Mouse (Mus musculus): ENCODE measurements at regions not wholly inside any gene's neighbourhood (a gene's known extent, or its start where the extent isn't known, plus 50 kb on each side); places are given as distances from the start of the nearest gene placed in this dataset.
A peak's percentile ranks its signal among the peaks of the same experiment; 100 is the strongest.
"Not testable (repeated sequence)": the region's sequence is repeated elsewhere in the genome, so short reads cannot be mapped to it uniquely, and the experiment has no call there.

GRCm38 (mm10) chr3:153105591-153105990, 123.5 kb upstream of the St6galnac5 start:
- no peak overlapping the region for H3K27ac ChIP-seq (replicated peaks)
- no peak overlapping the region for H3K9ac ChIP-seq (ENCODE audit: low read length)
- ATAC-seq (ENCODE audit: low FRiP score, low TSS enrichment) (no peak), DNase-seq (ENCODE audit: low spot score) (no peak)
- no peak for TF ChIP-seq EP300 (optimal IDR thresholded peaks at IDR 0.05)
- TF ChIP-seq CTCF (IDR thresholded peaks at IDR 0.05; ENCODE audit: low read depth): no peak
- H3K4me1 ChIP-seq (replicated peaks; ENCODE audit: control insufficient read depth, insufficient read depth): no peaks in the 10 kb centered on the region
- no peak overlapping the region for H3K4me2 ChIP-seq (replicated peaks; ENCODE audit: low read depth)
- H3K4me3 ChIP-seq (ENCODE audit: low read depth, low read length): no peak overlapping the region
- no peaks in the 10 kb centered on the region for H3K27me3 ChIP-seq (ENCODE audit: control insufficient read depth, insufficient read depth, low read length)
- H3K36me3 ChIP-seq (ENCODE audit: control insufficient read depth, insufficient read depth, low read length): no peaks in the 10 kb centered on the region
- no peaks in the 10 kb centered on the region for H3K9me3 ChIP-seq (ENCODE audit: control insufficient read depth, low read length)
- 81% methylated on average over 5 of the region's 5 CpGs for WGBS

- H3K27me3 ChIP-seq (ENCODE audit: control insufficient read depth, insufficient read depth, low read length); H3K4me3 ChIP-seq (ENCODE audit: low read depth, low read length); ATAC-seq (ENCODE audit: low FRiP score, low TSS enrichment); H3K9me3 ChIP-seq (ENCODE audit: control insufficient read depth, low read length); H3K27ac ChIP-seq (replicated peaks); DNase-seq (ENCODE audit: low spot score); H3K9ac ChIP-seq (ENCODE audit: low read length); H3K4me2 ChIP-seq (replicated peaks; ENCODE audit: low read depth); H3K4me1 ChIP-seq (replicated peaks; ENCODE audit: control insufficient read depth, insufficient read depth); H3K36me3 ChIP-seq (ENCODE audit: control insufficient read depth, insufficient read depth, low read length): not testable (repeated sequence)
- 90% methylated on average over 4 of the region's 4 CpGs for WGBS
Observed at GRCm38 (mm10) chr3:153090572-153090971, 108.5 kb upstream of the St6galnac5 start.

GRCm38 (mm10) chr3:153085096-153085788, 103.2 kb upstream of the St6galnac5 start:
- Histone ChIP-seq H3K9me3 (ENCODE audit: control insufficient read depth, low read length) (no peaks in the 10 kb centered on the region), H3K27ac (replicated peaks) (no peak overlapping the region), H3K9ac (ENCODE audit: low read length) (no peak overlapping the region), H3K4me3 (ENCODE audit: low read depth, low read length) (no peak overlapping the region), H3K27me3 (ENCODE audit: control insufficient read depth, insufficient read depth, low read length) (no peaks in the 10 kb centered on the region), H3K4me1 (replicated peaks; ENCODE audit: control insufficient read depth, insufficient read depth) (peaks cover 3% of the 10 kb centered on the region; the same call in 1 of the 2 replicates), H3K4me2 (replicated peaks; ENCODE audit: low read depth) (0 out of 2 replicates have a peak overlapping the region, but pooled peaks have one; percentile 8), H3K36me3 (ENCODE audit: control insufficient read depth, insufficient read depth, low read length) (no peaks in the 10 kb centered on the region)
- TF ChIP-seq CTCF (IDR thresholded peaks at IDR 0.05; ENCODE audit: low read depth) (no peak), EP300 (optimal IDR thresholded peaks at IDR 0.05) (no peak)
- WGBS: 42% methylated on average over 17 of the region's 17 CpGs
- peak; percentile 16 for DNase-seq (ENCODE audit: low spot score)
- ATAC-seq (ENCODE audit: low FRiP score, low TSS enrichment): no peak

GRCm38 (mm10) chr3:153084226-153085095, 102.4 kb upstream of the St6galnac5 start:
- Histone ChIP-seq H3K4me3 (ENCODE audit: low read depth, low read length) (no peak overlapping the region), H3K9me3 (ENCODE audit: control insufficient read depth, low read length) (no peaks in the 10 kb centered on the region), H3K4me1 (replicated peaks; ENCODE audit: control insufficient read depth, insufficient read depth) (peaks cover 3% of the 10 kb centered on the region; the same call in 1 of the 2 replicates), H3K4me2 (replicated peaks; ENCODE audit: low read depth) (no peak overlapping the region), H3K27ac (replicated peaks) (no peak overlapping the region), H3K9ac (ENCODE audit: low read length) (no peak overlapping the region), H3K27me3 (ENCODE audit: control insufficient read depth, insufficient read depth, low read length) (no peaks in the 10 kb centered on the region), H3K36me3 (ENCODE audit: control insufficient read depth, insufficient read depth, low read length) (no peaks in the 10 kb centered on the region)
- no peak for DNase-seq (ENCODE audit: low spot score)
- 47% methylated on average over 23 of the region's 23 CpGs for WGBS
- TF ChIP-seq CTCF (IDR thresholded peaks at IDR 0.05; ENCODE audit: low read depth) (no peak), EP300 (optimal IDR thresholded peaks at IDR 0.05) (no peak)
- ATAC-seq (ENCODE audit: low FRiP score, low TSS enrichment): no peak

- ATAC-seq (ENCODE audit: low FRiP score, low TSS enrichment) (no peak), DNase-seq (ENCODE audit: low spot score) (no peak)
- 82% methylated on average over 3 of the region's 3 CpGs for WGBS
- Histone ChIP-seq H3K4me2 (replicated peaks; ENCODE audit: low read depth) (no peak overlapping the region), H3K36me3 (ENCODE audit: control insufficient read depth, insufficient read depth, low read length) (no peaks in the 10 kb centered on the region), H3K27ac (replicated peaks) (no peak overlapping the region), H3K9ac (ENCODE audit: low read length) (no peak overlapping the region), H3K27me3 (ENCODE audit: control insufficient read depth, insufficient read depth, low read length) (no peaks in the 10 kb centered on the region), H3K4me1 (replicated peaks; ENCODE audit: control insufficient read depth, insufficient read depth) (peaks cover 3% of the 10 kb centered on the region; the same call in 1 of the 2 replicates), H3K4me3 (ENCODE audit: low read depth, low read length) (no peak overlapping the region), H3K9me3 (ENCODE audit: control insufficient read depth, low read length) (no peaks in the 10 kb centered on the region)
- TF ChIP-seq EP300 (optimal IDR thresholded peaks at IDR 0.05) (no peak), CTCF (IDR thresholded peaks at IDR 0.05; ENCODE audit: low read depth) (0 out of 2 replicates have a peak, but pooled peaks have one; percentile 7)
Observed at GRCm38 (mm10) chr3:153080371-153080770, 98.3 kb upstream of the St6galnac5 start.

All from stomach, postnatal 0 days (tissue).